Mouse (Mus musculus) urinary bladder, adult 2 months (tissue): ENCODE measurements around the gene Pacs2. TPM values are rescaled to one million over a fixed set of nuclear protein-coding genes. Genes with fewer than 3 reads are reported as not detected.

Source experiments
- DNase-seq: peaks from one replicate; pipeline ENCODE4 v3.0.0; 2022; ENCODE audit warnings: low spot score
- polyA plus RNA-seq: library from polyadenylated mRNA; depleted of rRNA; stranded (reverse); fragments of >200 nt; gene quantifications from 2 replicates; pipeline ENCODE4 v1.2.3, GENCODE M21; 2012; rRNA removed

Pacs2 gene
- polyA plus RNA-seq, 1 experiment, result 38.9 TPM

DNA sequence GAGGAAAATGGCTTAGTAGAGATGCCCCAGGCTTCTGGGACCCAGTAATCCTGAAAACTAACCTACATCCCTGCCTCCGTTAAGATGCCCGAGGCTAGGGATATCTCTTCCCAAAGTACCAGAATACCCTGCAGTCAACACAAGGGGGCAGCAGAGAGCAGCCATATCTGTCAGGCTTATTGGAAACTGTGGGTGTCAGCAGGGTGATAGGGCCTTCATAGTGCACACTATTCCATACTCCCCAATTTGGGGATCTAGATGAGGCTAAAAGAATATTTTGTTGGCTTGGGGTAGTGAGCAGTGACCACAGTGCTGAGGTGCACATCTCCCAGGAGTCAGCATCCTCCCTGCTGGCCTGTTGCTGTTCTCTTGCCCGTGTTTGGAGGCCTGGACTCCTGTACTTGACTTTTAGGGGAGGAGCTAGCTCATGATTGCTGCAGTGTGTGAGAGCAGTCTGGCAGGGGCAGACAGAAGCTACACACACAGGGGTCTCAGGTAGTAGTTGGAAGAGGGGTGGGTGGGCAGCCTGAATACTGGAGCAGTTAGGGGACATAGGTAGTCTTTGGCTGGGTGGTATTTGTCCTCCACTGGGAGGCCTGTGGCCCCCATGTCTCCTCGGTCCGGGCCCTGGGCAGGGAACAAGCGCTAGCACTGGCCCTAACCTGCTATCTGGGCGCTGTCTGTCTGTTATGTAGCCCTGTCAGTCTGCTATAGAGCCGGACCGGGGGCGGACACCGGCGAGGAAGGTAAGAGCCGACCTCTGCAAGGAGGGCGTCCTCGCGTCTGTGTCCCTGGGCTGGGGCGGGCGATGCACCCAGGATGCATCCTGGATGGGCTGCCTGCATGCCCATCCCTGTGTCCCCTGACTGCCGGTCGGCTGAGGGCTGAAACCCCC is 105.5 kb downstream of the Pacs2 start:
- peak; percentile 69 for DNase-seq

Other genes with a start within 250 kb of the Pacs2 start
- gene Ahnak2, start 211.9 kb upstream of the Pacs2 start, polyA plus RNA-seq, result 40.7 and 65.9 TPM in 2 replicates
- 4.5 and 5.3 TPM in 2 replicates for gene Clba1, start 205.6 kb upstream of the Pacs2 start, polyA plus RNA-seq
- gene Cdca4, start 185.1 kb upstream of the Pacs2 start, polyA plus RNA-seq, result 17.0 and 22.2 TPM in 2 replicates
- gene Gpr132, start 146.3 kb upstream of the Pacs2 start, polyA plus RNA-seq, result 3.4 and 4.1 TPM in 2 replicates
- 42.7 and 62.7 TPM in 2 replicates for gene Jag2, start 84.7 kb upstream of the Pacs2 start, polyA plus RNA-seq
- 42.4 and 54.6 TPM in 2 replicates for gene Nudt14, start 72.4 kb upstream of the Pacs2 start, polyA plus RNA-seq
- gene Btbd6, start 38.0 kb upstream of the Pacs2 start, polyA plus RNA-seq, result 23.9 and 26.8 TPM in 2 replicates
- 69.1 and 82.7 TPM in 2 replicates for gene Brf1, start 13.8 kb upstream of the Pacs2 start, polyA plus RNA-seq
- not detected in 2 replicates for gene Tex22, start 60.0 kb downstream of the Pacs2 start, polyA plus RNA-seq
- 43.1 and 55.5 TPM in 2 replicates for gene Mta1, start 83.8 kb downstream of the Pacs2 start, polyA plus RNA-seq
- 303 and 339 TPM in 2 replicates for gene Crip2, start 125.7 kb downstream of the Pacs2 start, polyA plus RNA-seq
- gene Crip1, start 131.8 kb downstream of the Pacs2 start, polyA plus RNA-seq, result 805 and 1,244 TPM in 2 replicates
- gene Tedc1, start 141.9 kb downstream of the Pacs2 start, polyA plus RNA-seq, result 1.3 TPM in 2 replicates
- 0.69 and 0.98 TPM in 2 replicates for gene Tmem121, start 171.4 kb downstream of the Pacs2 start, polyA plus RNA-seq